Mouse (Mus musculus): ENCODE data around the gene Tenm4.

DNA sequence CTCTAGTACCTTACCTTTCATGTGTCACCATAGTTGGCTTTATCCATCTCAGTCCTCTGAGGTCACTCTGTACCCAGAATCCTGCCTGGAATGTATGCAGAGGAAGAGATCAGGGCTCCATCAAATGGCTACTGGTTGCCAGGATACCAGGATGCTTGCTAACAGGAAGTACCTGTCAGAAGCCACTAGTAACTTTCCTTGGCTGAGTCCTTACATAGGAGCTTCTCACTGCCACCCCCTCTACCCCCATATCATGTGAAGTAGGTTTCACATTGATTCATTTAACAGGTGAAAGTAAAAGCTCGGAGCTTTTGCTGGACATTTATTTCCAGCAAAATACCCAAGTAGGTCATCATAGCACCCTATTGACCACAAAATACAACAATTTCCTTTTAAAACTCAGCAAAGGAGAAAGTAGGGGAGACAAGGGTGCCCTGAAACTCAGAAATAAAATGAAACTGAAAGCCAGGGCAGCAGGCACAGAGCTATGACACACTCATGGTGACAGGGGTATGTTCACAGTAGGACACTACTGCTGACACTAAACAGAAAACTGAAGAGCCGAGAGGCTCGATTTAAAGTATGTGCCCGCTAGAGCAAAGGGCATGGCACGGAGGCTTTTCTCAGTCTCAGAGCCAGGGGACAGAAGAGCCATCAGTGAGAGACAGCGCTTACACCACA lies 647.3 kb downstream of the Tenm4 start:
- no peak for TF ChIP-seq ZC3H11A (IDR thresholded peaks at IDR 0.05; ENCODE audit: borderline replicate concordance, low read depth, low read length)
- no peak for TF ChIP-seq HCFC1 (IDR thresholded peaks at IDR 0.05; ENCODE audit: borderline replicate concordance, insufficient read depth, low read length)
